Mouse (Mus musculus) CH12.LX (cell line): ENCODE data around the gene Vcpkmt. TPM values are rescaled to one million over a fixed set of nuclear protein-coding genes. Genes with fewer than 3 reads are reported as not detected.

Source experiments
- DNase-seq: peaks from one replicate; pipeline ENCODE4 v3.0.0-alpha.2; 2013; ENCODE audit errors: extremely low read depth
- H3K27ac ChIP-seq: 2 replicates; pipeline ENCODE4 v1.5.1; 2012; ENCODE audit warnings: low read depth, mild to moderate bottlenecking, control low read depth, moderate library complexity; ENCODE audit not compliant: insufficient read depth
- H3K27me3 ChIP-seq: replicated peaks from 2 replicates; pipeline ENCODE3; 2012; ENCODE audit warnings: inconsistent platforms
- H3K36me3 ChIP-seq, 2 experiments: replicated peaks in 1 of 2; 2 replicates each; pipeline versions ENCODE3 to v1.6.1; 2012; ENCODE audit warnings: inconsistent platforms in 1 of 2, low read length in 1 of 2, mild to moderate bottlenecking in 1 of 2, mixed read lengths in 1 of 2, moderate library complexity in 1 of 2; ENCODE audit not compliant: control insufficient read depth in 1 of 2, insufficient read depth in 1 of 2
- H3K4me1 ChIP-seq, 2 experiments: 2 replicates each; pipeline ENCODE4 v1.6.1; 2012; ENCODE audit warnings: inconsistent platforms in 1 of 2, moderate library complexity in 1 of 2; ENCODE audit not compliant: insufficient read depth in 2 of 2, control insufficient read depth in 1 of 2
- H3K4me2 ChIP-seq: 2 replicates; pipeline ENCODE4 v1.6.1; 2012; ENCODE audit warnings: low read depth, mild to moderate bottlenecking, control low read depth; ENCODE audit not compliant: poor library complexity, insufficient read depth, severe bottlenecking
- H3K4me3 ChIP-seq, 3 experiments: fragments of 150-350 bp in 1 of 3; sonication (generic) in 1 of 3; replicated peaks in 1 of 3; 2 replicates each; pipeline versions ENCODE3 to v1.5.1; 2011 to 2012; ENCODE audit warnings: low read depth in 2 of 3, low read length in 2 of 3, mild to moderate bottlenecking in 2 of 3, moderate library complexity in 2 of 3, control low read depth in 1 of 3, improper control_type of control experiment in 1 of 3, inconsistent platforms in 1 of 3, mixed read lengths in 1 of 3; ENCODE audit not compliant: poor library complexity in 1 of 3
- H3K79me2 ChIP-seq: replicated peaks from 2 replicates; pipeline ENCODE4 v1.6.1; 2012; ENCODE audit warnings: mild to moderate bottlenecking, moderate library complexity; ENCODE audit not compliant: control insufficient read depth, poor library complexity, insufficient read depth, severe bottlenecking; ENCODE audit errors: extremely low read depth
- H3K9ac ChIP-seq: 2 replicates; pipeline ENCODE4 v1.6.1; 2012; ENCODE audit warnings: low read depth, mild to moderate bottlenecking, control low read depth, moderate library complexity; ENCODE audit not compliant: insufficient read depth
- H3K9me3 ChIP-seq: replicated peaks from 2 replicates; pipeline ENCODE3; 2012; ENCODE audit warnings: low read length, inconsistent platforms, mixed read lengths
- CTCF ChIP-seq, 2 experiments: IDR thresholded peaks in 1 of 2; conservative IDR thresholded peaks in 1 of 2; 2 replicates each; pipeline ENCODE4 v1.5.1; 2011 to 2012; ENCODE audit warnings: low read depth in 2 of 2, low read length in 2 of 2, improper control_type of control experiment in 1 of 2, inconsistent platforms in 1 of 2, mild to moderate bottlenecking in 1 of 2, moderate library complexity in 1 of 2
- ELF1 ChIP-seq: IDR thresholded peaks from 2 replicates; pipeline ENCODE4 v1.6.1; 2014; ENCODE audit warnings: low read depth, mild to moderate bottlenecking, inconsistent platforms, low read length, improper control_type of control experiment
- GABPA ChIP-seq: IDR thresholded peaks from 2 replicates; pipeline ENCODE4 v1.6.1; 2012; ENCODE audit warnings: low read depth, low read length, improper control_type of control experiment, inconsistent platforms; ENCODE audit not compliant: insufficient replicate concordance
- HCFC1 ChIP-seq: IDR thresholded peaks from 2 replicates; pipeline ENCODE4 v1.6.1; 2012; ENCODE audit warnings: low read depth, mild to moderate bottlenecking, inconsistent platforms, low read length, improper control_type of control experiment
- JUND ChIP-seq: conservative IDR thresholded peaks from 2 replicates; pipeline ENCODE4 v1.6.1; 2011; ENCODE audit warnings: low read depth, low read length, improper control_type of control experiment
- MYC ChIP-seq: IDR thresholded peaks from 2 replicates; pipeline ENCODE4 v1.6.1; 2011; ENCODE audit warnings: low read depth, mild to moderate bottlenecking, improper control_type of control experiment, low read length
- PAX5 ChIP-seq: IDR thresholded peaks from 2 replicates; pipeline ENCODE4 v1.6.1; 2012; ENCODE audit warnings: low read length, inconsistent platforms, mixed read lengths
- RAD21 ChIP-seq: IDR thresholded peaks from 2 replicates; pipeline ENCODE4 v1.6.1; 2011; ENCODE audit warnings: low read depth, mild to moderate bottlenecking, low read length, improper control_type of control experiment, moderate library complexity
- RCOR1 ChIP-seq: conservative IDR thresholded peaks from 2 replicates; pipeline ENCODE4 v1.6.1; 2012; ENCODE audit warnings: low read depth, mild to moderate bottlenecking, inconsistent platforms, low read length, improper control_type of control experiment
- SMC3 ChIP-seq: IDR thresholded peaks from 2 replicates; pipeline ENCODE4 v1.6.1; 2011; ENCODE audit warnings: low read depth, low read length, improper control_type of control experiment
- TCF12 ChIP-seq: IDR thresholded peaks from 2 replicates; pipeline ENCODE4 v1.6.1; 2014; ENCODE audit warnings: low read depth, mild to moderate bottlenecking, inconsistent platforms, low read length, improper control_type of control experiment
- UBTF ChIP-seq: IDR thresholded peaks from 2 replicates; pipeline ENCODE4 v1.6.1; 2012; ENCODE audit warnings: low read depth, mild to moderate bottlenecking, inconsistent platforms, low read length, improper control_type of control experiment, moderate library complexity
- USF1 ChIP-seq: IDR thresholded peaks from 2 replicates; pipeline ENCODE4 v1.6.1; 2014; ENCODE audit warnings: low read depth, mild to moderate bottlenecking, inconsistent platforms, low read length, improper control_type of control experiment
- USF2 ChIP-seq: conservative IDR thresholded peaks from 2 replicates; pipeline ENCODE4 v1.6.1; 2011; ENCODE audit warnings: low read depth, low read length, improper control_type of control experiment
- ZC3H11A ChIP-seq: IDR thresholded peaks from 2 replicates; pipeline ENCODE4 v1.6.1; 2012; ENCODE audit warnings: low read depth, mild to moderate bottlenecking, inconsistent platforms, low read length, improper control_type of control experiment
- ZNF384 ChIP-seq: IDR thresholded peaks from 2 replicates; pipeline ENCODE4 v1.6.1; 2012; ENCODE audit warnings: low read depth, low read length, improper control_type of control experiment, inconsistent platforms
- dilution Hi-C: fragments of 300-500 bp; cut with MboI; formaldehyde crosslinking; loops from 2 replicates; pipeline ENCODE4 v1.14.3; 2020; ENCODE audit warnings: low sequenced_read_pairs; ENCODE audit not compliant: extremely low pct_unique_long_range_greater_than_20kb, extremely low pct_ligation_motif_present
- in situ Hi-C: fragments of 300-500 bp; cut with MboI; formaldehyde crosslinking; loops from 3 replicates; pipeline ENCODE4 v1.14.3; 2019; ENCODE audit warnings: low sequenced_read_pairs, low pct_ligation_motif_present, low pct_unique_long_range_greater_than_20kb, mixed read lengths
- polyA plus RNA-seq: library from polyadenylated mRNA; unstranded; fragments of >175 nt; gene quantifications from 2 replicates; pipeline ENCODE4 v1.2.1, GENCODE M21; 2012; ENCODE audit warnings: low read depth; ENCODE audit not compliant: insufficient read length
- total RNA-seq, 2 experiments: library from RNA; depleted of rRNA; stranded (reverse); fragments of 300-350 nt in 1 of 2; fragments of >200 nt in 1 of 2; gene quantifications; 2 replicates each; pipeline ENCODE4 v1.2.3; 2012 to 2014

Vcpkmt gene
- total and polyA plus RNA-seq, 3 experiments, result 14.9 to 38.9 (median 23.5) TPM

DNA sequence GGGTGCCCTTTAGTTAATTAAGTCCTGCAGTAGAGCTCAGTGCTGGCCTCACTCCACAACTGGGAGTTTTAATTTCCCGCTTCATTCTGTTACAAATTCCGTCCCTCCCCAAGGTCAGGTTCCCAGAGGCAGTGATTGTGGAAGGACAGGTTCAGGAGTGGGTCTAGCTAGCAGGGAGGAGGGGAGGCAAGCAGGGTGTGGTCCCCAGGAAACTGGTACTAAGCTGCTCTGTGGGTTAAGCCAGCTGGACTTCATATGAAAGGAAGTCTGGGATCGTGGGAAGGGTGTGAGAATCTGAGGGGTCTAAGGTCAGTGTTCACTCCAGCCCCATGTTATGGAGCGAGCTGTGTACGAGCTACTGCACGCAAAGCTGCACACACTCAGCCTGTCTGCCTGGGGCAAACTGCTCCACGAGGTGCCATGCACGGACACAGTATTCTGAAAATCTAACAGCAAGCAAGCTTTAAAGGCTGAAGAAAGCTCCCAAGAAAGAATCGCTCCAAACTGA, 6.7 kb downstream of the Vcpkmt start:
- H3K4me2 ChIP-seq, result no peak overlapping the region
- H3K36me3 ChIP-seq, result peaks cover 32 to 54% of the 10 kb centered on the region in 2 experiments
- H3K27me3 ChIP-seq, result no peaks in the 10 kb centered on the region
- no peak overlapping the region for H3K27ac ChIP-seq
- dilution Hi-C loops, result no loop called here
- H3K79me2 ChIP-seq, result peaks cover 8% of the 10 kb centered on the region
- peaks cover 4% of the 10 kb centered on the region for H3K9me3 ChIP-seq
- peaks cover 2 to 33% of the 10 kb centered on the region in 2 experiments; a peak in 2 of 4 replicates for H3K4me1 ChIP-seq
- no peak overlapping the region for H3K9ac ChIP-seq
- in situ Hi-C loops, result loop anchor here (10.0 to 25.0 kb wide), 2 partner anchors 221 to 364 kb away; partner anchors contain the start of genes Gm49384 and Nemf
- no peak overlapping the region for H3K4me3 ChIP-seq
- no peak for TF ChIP-seq USF2
- TF ChIP-seq ZC3H11A, result no peak
- no peak for TF ChIP-seq UBTF
- TF ChIP-seq PAX5, result no peak
- TF ChIP-seq CTCF (conservative IDR thresholded peaks at IDR 0.05 in 1 of 2, IDR thresholded peaks at IDR 0.05 in 1 of 2; ENCODE audit: low read depth in 2 of 2, low read length in 2 of 2), result no peak
- TF ChIP-seq TCF12, result no peak
- TF ChIP-seq RCOR1, result no peak
- no peak for TF ChIP-seq USF1
- TF ChIP-seq JUND, result no peak
- TF ChIP-seq, all 38 proteins: peak for 0
- DNase-seq, result no peak

DNA sequence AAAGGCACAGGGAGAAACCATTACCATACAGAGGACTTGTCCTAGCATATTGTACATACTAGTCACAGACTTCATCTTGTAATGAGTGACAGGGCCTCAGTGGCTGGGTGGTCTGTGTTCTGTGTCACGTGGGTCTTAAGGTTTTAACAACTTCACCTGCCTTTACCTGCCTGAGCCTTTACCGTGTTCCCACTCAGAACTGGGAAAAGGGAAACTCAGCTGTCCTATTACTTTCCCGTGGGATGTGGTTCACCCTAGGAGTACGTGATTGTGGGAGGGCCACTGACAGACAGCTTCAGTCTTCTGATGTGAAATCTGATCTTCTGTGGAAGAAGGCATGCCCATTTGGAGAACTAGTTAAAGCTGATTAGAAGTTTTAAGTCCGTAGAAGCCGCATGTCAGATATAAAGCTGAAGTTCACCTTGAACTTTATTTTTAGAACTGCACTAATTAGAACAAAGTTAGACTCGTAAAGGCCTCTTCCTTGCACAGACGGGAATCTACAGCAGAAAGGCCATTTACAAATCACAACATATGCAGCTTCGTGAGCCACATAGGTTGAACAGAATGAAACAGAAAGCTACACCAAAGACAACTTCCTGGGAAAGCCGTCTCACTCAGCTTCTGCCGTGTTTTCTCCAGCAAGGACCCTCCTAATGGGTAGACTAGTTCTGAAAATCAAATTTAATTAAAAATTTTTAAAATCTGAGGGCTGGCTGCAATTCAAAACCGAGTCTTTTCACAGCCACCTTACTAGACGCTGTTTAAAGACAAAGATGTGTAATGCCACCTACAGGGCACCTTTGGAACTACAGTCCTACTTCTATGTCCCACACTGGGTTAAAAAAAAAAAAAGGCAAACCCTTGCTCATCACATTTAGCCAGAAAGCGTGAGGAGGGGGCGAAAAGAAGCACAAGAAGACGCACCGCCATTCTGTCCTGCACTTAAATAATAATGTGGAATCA, 8.6 kb downstream of the Vcpkmt start:
- H3K9me3 ChIP-seq, result peaks cover 4% of the 10 kb centered on the region
- peak overlapping the region; percentile 40 for H3K9ac ChIP-seq
- in situ Hi-C loops (loop anchor here (10.0 kb wide), 1 partner anchor 219 kb away; the partner anchor contains the start of gene Nemf), dilution Hi-C loops (no loop called here)
- 0 out of 2 replicates have a peak overlapping the region, but pooled peaks have one; percentile 19 for H3K27ac ChIP-seq
- no peak overlapping the region for H3K4me3 ChIP-seq
- H3K27me3 ChIP-seq, result no peaks in the 10 kb centered on the region
- DNase-seq, result peak; percentile 85
- TF ChIP-seq MYC (no peak), SMC3 (peak; percentile 88), GABPA (no peak), ZNF384 (peak; percentile 98), CTCF (conservative IDR thresholded peaks at IDR 0.05 in 1 of 2, IDR thresholded peaks at IDR 0.05 in 1 of 2; ENCODE audit: low read depth in 2 of 2, low read length in 2 of 2) (peak; percentile 76 to 86), ELF1 (peak; percentile 22; the same call in 1 of the 2 replicates), ZC3H11A (peak; percentile 83), RAD21 (peak; percentile 88), HCFC1 (no peak)
- peaks cover 25 to 42% of the 10 kb centered on the region in 2 experiments for H3K36me3 ChIP-seq
- H3K4me2 ChIP-seq, result peak overlapping the region; percentile 23; the same call in 1 of the 2 replicates
- H3K4me1 ChIP-seq, result peaks cover 0 to 16% of the 10 kb centered on the region in 2 experiments; a peak in 2 of 4 replicates
- H3K79me2 ChIP-seq, result no peaks in the 10 kb centered on the region
